Mouse (Mus musculus) embryonic facial prominence, embryonic 12.5 days (tissue): Measurements from ENCODE around the gene Unc5a. TPM values are rescaled to one million over a fixed set of nuclear protein-coding genes. Genes with fewer than 3 reads are reported as not detected.
A peak's percentile ranks its signal among the peaks of the same experiment; 100 is the strongest.

ENCODE experiments used
- ATAC-seq: fragments of 200-750 bp; cut with Nextera tagmentation; 2 replicates; pipeline ENCODE4 v1.8.0; 2017; ENCODE audit not compliant: insufficient number of reproducible peaks, insufficient read depth, low FRiP score, low TSS enrichment
- H3K27ac ChIP-seq: fragments of 300-500 bp; sonication (generic); 2 replicates; pipeline ENCODE4 v1.5.1; 2016; ENCODE audit warnings: mild to moderate bottlenecking
- H3K27me3 ChIP-seq: fragments of 300-500 bp; sonication (generic); 2 replicates; pipeline ENCODE4 v1.6.1; 2016; ENCODE audit warnings: mild to moderate bottlenecking, moderate library complexity
- H3K36me3 ChIP-seq: fragments of 300-500 bp; sonication (generic); 2 replicates; pipeline ENCODE4 v1.6.1; 2016; ENCODE audit warnings: mild to moderate bottlenecking
- H3K4me1 ChIP-seq: fragments of 300-500 bp; sonication (generic); 2 replicates; pipeline ENCODE4 v1.6.1; 2016
- H3K4me2 ChIP-seq: fragments of 300-500 bp; sonication (generic); replicated peaks from 2 replicates; pipeline ENCODE4 v1.6.1; 2016; ENCODE audit warnings: mild to moderate bottlenecking, moderate library complexity
- H3K4me3 ChIP-seq: fragments of 300-500 bp; sonication (generic); 2 replicates; pipeline ENCODE4 v1.5.1; 2016; ENCODE audit warnings: mild to moderate bottlenecking
- H3K9ac ChIP-seq: fragments of 300-500 bp; sonication (generic); 2 replicates; pipeline ENCODE4 v1.6.1; 2016; ENCODE audit warnings: mild to moderate bottlenecking, moderate library complexity
- H3K9me3 ChIP-seq: fragments of 300-500 bp; sonication (generic); 2 replicates; pipeline ENCODE4 v1.6.1; 2016; ENCODE audit warnings: mild to moderate bottlenecking, moderate library complexity
- WGBS: fragments of 180-500 bp; shearing (Covaris S2); methylation state at CpG from one replicate; pipeline ENCODE4 v1.1.7; 2016; 5-methylcytosine and 5-hydroxymethylcytosine counted together
- polyA plus RNA-seq: library from polyadenylated mRNA; unstranded; fragments of >200 nt; fragmentation: Nextera tagmentation; extraction: Ambion mirVana; gene quantifications from 2 replicates; pipeline ENCODE4 v1.2.1, GENCODE M21; 2016

The Unc5a gene
- polyA plus RNA-seq, 1 experiment from 2014 or later, result 1.6 TPM

DNA sequence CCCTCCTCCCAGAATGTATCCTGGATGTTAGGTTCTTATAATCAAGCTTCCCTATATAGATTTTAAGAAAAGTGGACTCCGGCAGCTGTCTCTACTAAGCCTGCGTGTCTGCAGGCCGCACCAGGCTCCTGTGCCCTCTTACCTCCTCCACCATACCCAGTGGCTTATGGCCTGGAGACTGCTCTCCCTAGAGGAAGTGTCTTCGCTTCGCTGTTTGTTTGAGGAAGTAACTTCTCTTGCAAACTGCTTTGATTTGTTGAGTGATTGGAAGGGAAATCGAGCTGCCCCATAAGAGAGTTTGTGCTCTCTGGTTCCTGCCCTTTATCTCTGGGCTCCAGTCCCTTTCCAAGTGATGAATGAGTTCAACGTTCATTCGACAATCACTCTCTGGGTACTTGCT, 33.8 kb downstream of the Unc5a start:
- no peak for ATAC-seq
- Histone ChIP-seq H3K9ac (no peak overlapping the region), H3K4me3 (no peak overlapping the region), H3K4me1 (peaks cover 4% of the 10 kb centered on the region; the same call in 1 of the 2 replicates), H3K27ac (no peak overlapping the region), H3K9me3 (no peaks in the 10 kb centered on the region), H3K27me3 (no peaks in the 10 kb centered on the region), H3K4me2 (no peak overlapping the region), H3K36me3 (no peaks in the 10 kb centered on the region)
- WGBS, result 83% methylated on average over 8 of the region's 8 CpGs

DNA sequence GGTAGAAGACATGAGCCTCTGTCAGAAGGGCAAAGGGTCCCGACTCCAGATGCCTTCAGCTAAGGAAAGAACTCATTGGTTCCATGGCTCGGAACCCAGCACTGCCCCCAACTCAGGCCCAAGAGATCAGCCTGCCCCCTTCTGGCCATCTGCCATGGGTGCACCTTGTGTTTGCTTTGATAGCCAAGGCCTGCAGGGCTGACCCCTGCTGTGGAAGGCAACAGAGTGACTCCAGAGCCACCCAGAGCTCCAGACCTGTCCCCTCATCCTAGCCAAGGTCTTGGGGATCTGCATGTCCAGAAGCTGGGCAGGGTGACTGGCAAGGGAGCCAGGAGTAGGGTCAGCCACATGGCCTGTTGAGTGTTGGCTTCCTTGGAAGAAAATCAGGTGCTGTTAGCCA, 34.4 kb downstream of the Unc5a start:
- ATAC-seq, result no peak
- H3K27ac ChIP-seq, result no peak overlapping the region
- H3K9ac ChIP-seq, result no peak overlapping the region
- H3K27me3 ChIP-seq, result no peaks in the 10 kb centered on the region
- WGBS, result 56% methylated on average over 2 of the region's 2 CpGs
- no peaks in the 10 kb centered on the region for H3K36me3 ChIP-seq
- no peaks in the 10 kb centered on the region for H3K9me3 ChIP-seq
- H3K4me3 ChIP-seq, result no peak overlapping the region
- H3K4me2 ChIP-seq, result no peak overlapping the region
- peaks cover 7% of the 10 kb centered on the region; the same call in 1 of the 2 replicates for H3K4me1 ChIP-seq

DNA sequence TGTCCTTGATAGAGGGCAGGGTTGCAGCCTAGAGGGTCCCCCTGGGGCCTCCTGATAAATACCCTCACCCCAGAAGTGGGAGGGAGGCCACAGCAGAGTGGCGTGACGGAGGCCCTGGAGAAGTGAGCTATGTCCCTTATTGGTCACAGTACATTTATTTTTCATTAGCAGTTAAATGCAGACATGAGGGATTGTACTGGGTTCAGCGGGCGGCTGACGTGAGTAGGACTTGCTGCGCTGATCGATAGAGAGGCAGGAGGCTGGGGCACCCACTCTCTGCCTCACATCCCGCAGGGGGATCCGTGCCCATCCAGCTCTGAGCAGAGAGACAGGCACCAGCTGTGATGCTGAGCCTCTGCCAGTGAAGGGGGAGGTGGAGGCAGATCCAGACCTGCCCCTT, 38.2 kb downstream of the Unc5a start:
- no peaks in the 10 kb centered on the region for H3K36me3 ChIP-seq
- ATAC-seq, result no peak
- peaks cover 7% of the 10 kb centered on the region; the same call in 1 of the 2 replicates for H3K4me1 ChIP-seq
- H3K4me2 ChIP-seq, result no peak overlapping the region
- WGBS, result 72% methylated on average over 9 of the region's 9 CpGs
- H3K27ac ChIP-seq, result no peak overlapping the region
- no peak overlapping the region for H3K4me3 ChIP-seq
- H3K9me3 ChIP-seq, result no peaks in the 10 kb centered on the region
- H3K27me3 ChIP-seq, result no peaks in the 10 kb centered on the region
- H3K9ac ChIP-seq, result no peak overlapping the region

GRCm38 (mm10) chr13:54988181-54988760, 39.1 kb downstream of the Unc5a start:
- no peak for ATAC-seq
- Histone ChIP-seq H3K9ac (no peak overlapping the region), H3K4me3 (no peak overlapping the region), H3K4me1 (peaks cover 7% of the 10 kb centered on the region; the same call in 1 of the 2 replicates), H3K9me3 (no peaks in the 10 kb centered on the region), H3K36me3 (no peaks in the 10 kb centered on the region), H3K27me3 (no peaks in the 10 kb centered on the region), H3K4me2 (no peak overlapping the region), H3K27ac (no peak overlapping the region)
- WGBS, result 47% methylated on average over 7 of the region's 7 CpGs

GRCm38 (mm10) chr13:54992215-54992614, 43.0 kb downstream of the Unc5a start:
- no peak overlapping the region for H3K27ac ChIP-seq
- no peak for ATAC-seq
- no peak overlapping the region for H3K9ac ChIP-seq
- H3K4me2 ChIP-seq, result no peak overlapping the region
- WGBS, result 81% methylated on average over 7 of the region's 7 CpGs
- H3K4me1 ChIP-seq, result peaks cover 18% of the 10 kb centered on the region
- no peaks in the 10 kb centered on the region for H3K36me3 ChIP-seq
- no peaks in the 10 kb centered on the region for H3K27me3 ChIP-seq
- H3K4me3 ChIP-seq, result no peak overlapping the region
- no peaks in the 10 kb centered on the region for H3K9me3 ChIP-seq

GRCm38 (mm10) chr13:54994576-54994975, 45.4 kb downstream of the Unc5a start:
- H3K4me2 ChIP-seq, result no peak overlapping the region
- H3K4me3 ChIP-seq, result no peak overlapping the region
- WGBS, result 5% methylated on average over 4 of the region's 4 CpGs
- H3K36me3 ChIP-seq, result no peaks in the 10 kb centered on the region
- H3K27ac ChIP-seq, result no peak overlapping the region
- ATAC-seq, result no peak
- no peaks in the 10 kb centered on the region for H3K9me3 ChIP-seq
- peaks cover 11% of the 10 kb centered on the region for H3K4me1 ChIP-seq
- H3K9ac ChIP-seq, result no peak overlapping the region
- no peaks in the 10 kb centered on the region for H3K27me3 ChIP-seq

DNA sequence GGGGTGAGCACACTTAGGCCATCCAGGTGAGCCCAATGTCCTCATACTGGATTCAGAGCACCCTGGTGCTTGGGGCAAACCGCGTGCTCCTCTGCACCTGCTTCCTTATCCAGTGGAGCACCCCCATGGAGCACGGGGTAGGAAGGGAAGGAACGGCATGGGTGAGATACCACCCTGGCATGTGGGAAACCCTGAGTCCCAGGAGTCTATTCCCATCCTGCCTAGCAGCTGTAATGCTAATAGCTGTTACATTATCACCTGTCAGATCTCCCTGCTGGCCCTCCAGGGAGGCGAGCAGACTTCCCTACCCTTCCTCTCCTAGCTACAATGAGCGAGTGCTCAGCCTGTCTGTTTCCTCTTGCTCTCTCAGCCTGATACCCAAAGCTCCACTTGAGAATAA, 46.0 kb downstream of the Unc5a start:
- WGBS, result 58% methylated on average over 6 of the region's 6 CpGs
- H3K27me3 ChIP-seq, result no peaks in the 10 kb centered on the region

GRCm38 (mm10) chr13:54997568-54997967, 48.4 kb downstream of the Unc5a start:
- WGBS, result 80% methylated on average over 8 of the region's 8 CpGs
- no peak overlapping the region for H3K4me3 ChIP-seq
- no peaks in the 10 kb centered on the region for H3K9me3 ChIP-seq
- no peak; the same call in 1 of the 2 replicates for ATAC-seq
- no peaks in the 10 kb centered on the region for H3K27me3 ChIP-seq
- no peaks in the 10 kb centered on the region for H3K36me3 ChIP-seq
- H3K9ac ChIP-seq, result no peak overlapping the region
- no peak overlapping the region for H3K27ac ChIP-seq
- peaks cover 11% of the 10 kb centered on the region for H3K4me1 ChIP-seq
- H3K4me2 ChIP-seq, result no peak overlapping the region

More for the DNA sequence above, 46.0 kb downstream of the Unc5a start:
- H3K9ac ChIP-seq, result no peak overlapping the region
- peaks cover 11% of the 10 kb centered on the region for H3K4me1 ChIP-seq
- H3K27ac ChIP-seq, result no peak overlapping the region
- H3K36me3 ChIP-seq, result no peaks in the 10 kb centered on the region
- no peak overlapping the region for H3K4me3 ChIP-seq
- H3K9me3 ChIP-seq, result no peaks in the 10 kb centered on the region
- ATAC-seq, result no peak
- H3K4me2 ChIP-seq, result no peak overlapping the region

DNA sequence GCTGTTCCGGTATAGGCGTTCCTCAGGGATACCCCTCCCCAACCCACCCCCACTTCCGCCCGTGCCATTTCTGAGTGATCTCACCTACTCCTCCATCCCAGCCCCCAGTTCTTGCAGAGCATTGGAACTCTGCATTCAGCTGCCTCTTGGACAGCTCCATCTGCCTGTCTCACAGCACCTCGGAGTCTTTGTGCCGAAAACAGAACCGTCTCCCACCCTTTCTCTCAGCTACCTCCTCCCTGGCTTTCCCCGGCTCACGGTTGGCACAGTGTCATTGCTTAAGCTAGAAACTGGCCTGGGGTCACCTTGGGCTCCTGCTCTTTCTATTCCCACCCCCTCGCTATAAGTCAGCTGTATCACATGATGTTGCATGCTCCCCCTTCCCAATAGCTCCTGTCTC, 51.2 kb downstream of the Unc5a start:
- 87% methylated on average over 10 of the region's 10 CpGs for WGBS
- no peaks in the 10 kb centered on the region for H3K36me3 ChIP-seq
- ATAC-seq, result no peak
- no peaks in the 10 kb centered on the region for H3K27me3 ChIP-seq
- H3K4me2 ChIP-seq, result no peak overlapping the region
- H3K4me3 ChIP-seq, result no peak overlapping the region
- H3K4me1 ChIP-seq, result no peaks in the 10 kb centered on the region
- no peak overlapping the region for H3K27ac ChIP-seq
- H3K9me3 ChIP-seq, result no peaks in the 10 kb centered on the region
- H3K9ac ChIP-seq, result no peak overlapping the region

DNA sequence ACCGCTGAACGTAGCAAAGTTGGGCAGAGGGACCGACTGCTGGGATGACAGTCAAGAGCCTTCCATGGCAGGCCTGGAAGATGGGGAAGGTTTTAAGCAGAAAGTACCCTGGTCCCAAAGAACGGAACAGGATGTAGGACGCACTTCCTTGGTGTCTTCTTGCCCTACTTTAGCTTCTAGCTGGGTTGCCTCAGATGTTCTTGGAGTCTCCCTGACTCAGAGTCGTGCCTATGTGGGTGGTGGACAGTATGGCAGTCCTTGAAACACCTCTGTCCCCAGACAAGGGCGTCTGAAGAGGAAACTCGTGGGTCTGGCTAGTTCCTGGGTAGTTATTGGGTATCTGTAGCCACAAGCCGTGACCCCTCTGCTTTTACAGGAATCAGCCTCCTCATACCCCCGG, 52.9 kb downstream of the Unc5a start:
- Histone ChIP-seq H3K9ac (no peak overlapping the region), H3K9me3 (no peaks in the 10 kb centered on the region), H3K4me3 (no peak overlapping the region), H3K36me3 (no peaks in the 10 kb centered on the region), H3K27ac (no peak overlapping the region), H3K27me3 (0 out of 2 replicates have a peak, but pooled peaks cover 2% of the 10 kb centered on the region), H3K4me1 (no peaks in the 10 kb centered on the region), H3K4me2 (no peak overlapping the region)
- no peak for ATAC-seq
- WGBS, result 80% methylated on average over 10 of the region's 10 CpGs

GRCm38 (mm10) chr13:55004646-55005045, 55.4 kb downstream of the Unc5a start:
- WGBS, result 75% methylated on average over 11 of the region's 11 CpGs
- Histone ChIP-seq H3K9ac (no peak overlapping the region), H3K27me3 (0 out of 2 replicates have a peak, but pooled peaks cover 2% of the 10 kb centered on the region)

GRCm38 (mm10) chr13:55005691-55006414, 56.6 kb downstream of the Unc5a start:
- Histone ChIP-seq H3K9ac (no peak overlapping the region), H3K4me3 (no peak overlapping the region), H3K4me1 (no peaks in the 10 kb centered on the region), H3K9me3 (no peaks in the 10 kb centered on the region), H3K27ac (no peak overlapping the region), H3K36me3 (no peaks in the 10 kb centered on the region), H3K27me3 (0 out of 2 replicates have a peak, but pooled peaks cover 2% of the 10 kb centered on the region), H3K4me2 (no peak overlapping the region)
- 79% methylated on average over 31 of the region's 31 CpGs for WGBS
- 0 out of 2 replicates have a peak, but pooled peaks have one; percentile 4 for ATAC-seq

More at GRCm38 (mm10) chr13:55004646-55005045, 55.4 kb downstream of the Unc5a start:
- peak; percentile 16; the same call in 1 of the 2 replicates for ATAC-seq
- Histone ChIP-seq H3K4me2 (no peak overlapping the region), H3K27ac (no peak overlapping the region), H3K36me3 (no peaks in the 10 kb centered on the region), H3K4me3 (no peak overlapping the region), H3K9me3 (no peaks in the 10 kb centered on the region), H3K4me1 (no peaks in the 10 kb centered on the region)
